Mouse (Mus musculus): ENCODE data around the gene Pam.

GRCm38 (mm10) chr1:97997088-97997487 lies 98.4 kb downstream of the Pam start:
- TF ChIP-seq CTCF (IDR thresholded peaks at IDR 0.05; ENCODE audit: low read depth, low read length) (no peak), POLR2A (IDR thresholded peaks at IDR 0.05; ENCODE audit: borderline replicate concordance, low read depth, low read length) (no peak)
